Mouse (Mus musculus) CH12.LX (cell line): ENCODE results near the gene Fuca2.

ENCODE experiments used
- CTCF ChIP-seq, 2 experiments: IDR thresholded peaks in 1 of 2; conservative IDR thresholded peaks in 1 of 2; 2 replicates each; pipeline ENCODE4 v1.5.1; 2011 to 2012; ENCODE audit warnings: low read depth in 2 of 2, low read length in 2 of 2, improper control_type of control experiment in 1 of 2, inconsistent platforms in 1 of 2, mild to moderate bottlenecking in 1 of 2, moderate library complexity in 1 of 2
- POLR2A ChIP-seq: IDR thresholded peaks from 2 replicates; pipeline ENCODE4 v1.6.1; 2011; ENCODE audit warnings: low read depth, mild to moderate bottlenecking, improper control_type of control experiment, low read length
- TCF12 ChIP-seq: IDR thresholded peaks from 2 replicates; pipeline ENCODE4 v1.6.1; 2014; ENCODE audit warnings: low read depth, mild to moderate bottlenecking, inconsistent platforms, low read length, improper control_type of control experiment
- ZC3H11A ChIP-seq: IDR thresholded peaks from 2 replicates; pipeline ENCODE4 v1.6.1; 2012; ENCODE audit warnings: low read depth, mild to moderate bottlenecking, inconsistent platforms, low read length, improper control_type of control experiment

GRCm38 (mm10) chr10:13528155-13528554 is 28.8 kb downstream of the Fuca2 start:
- no peak for TF ChIP-seq POLR2A
- TF ChIP-seq CTCF (conservative IDR thresholded peaks at IDR 0.05 in 1 of 2, IDR thresholded peaks at IDR 0.05 in 1 of 2; ENCODE audit: low read depth in 2 of 2, low read length in 2 of 2), result no peak
- no peak for TF ChIP-seq ZC3H11A
- TF ChIP-seq TCF12, result no peak
